Mouse (Mus musculus): Measurements from ENCODE around the gene Etnk2. TPM values are rescaled to one million over a fixed set of nuclear protein-coding genes. Genes with fewer than 3 reads are reported as not detected.

Gene Etnk2
- polyA plus RNA-seq (2014; fragmentation: Nextera tagmentation; extraction: Ambion mirVana), result 1.9 and 3.0 TPM in 2 replicates

DNA sequence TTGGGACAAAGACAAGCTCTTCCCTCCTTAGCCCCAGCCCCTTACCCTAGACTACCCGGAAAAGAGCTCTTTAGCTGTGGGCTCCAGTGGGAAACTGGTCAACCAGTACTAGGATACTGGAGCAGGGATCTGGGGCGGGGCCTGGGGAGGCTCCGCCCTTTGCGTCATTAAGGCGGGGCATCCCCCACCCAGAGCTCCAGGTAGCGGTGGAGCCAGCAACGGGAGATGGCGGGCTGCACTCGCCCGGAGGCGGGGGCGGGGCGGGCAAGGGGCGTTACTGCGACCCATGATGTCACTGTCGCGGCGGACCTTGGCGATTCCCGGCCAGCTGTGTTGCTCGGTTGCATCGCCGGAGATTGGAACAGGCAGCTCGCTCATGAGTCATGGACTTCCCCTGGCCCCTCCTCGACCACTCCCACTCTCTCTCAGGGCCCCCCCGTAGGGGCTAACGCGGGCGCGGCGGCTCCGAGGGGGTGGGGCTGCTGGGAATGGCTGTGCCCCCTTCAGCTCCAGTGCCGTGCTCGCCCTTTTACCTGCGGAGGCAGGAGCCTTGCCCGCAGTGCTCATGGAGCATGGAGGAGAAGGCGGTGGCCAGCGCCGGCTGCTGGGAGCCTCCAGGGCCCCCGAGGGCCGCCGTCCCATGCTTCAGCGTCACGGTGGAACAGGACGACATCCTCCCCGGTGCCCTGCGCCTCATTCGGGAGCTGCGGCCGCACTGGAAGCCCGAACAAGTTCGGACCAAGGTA, at the start of gene Etnk2:
Gene Etnk2, plus strand, starts transcription at position 297 of the 746 bp plus-strand sequence.
- DNase-seq (ENCODE audit: low spot score) (peak; percentile 84), ATAC-seq (ENCODE audit: insufficient read depth, low FRiP score, low TSS enrichment) (peak; percentile 69)
- Histone ChIP-seq H3K9ac (ENCODE audit: low read length) (peak within 1 kb of the TSS; percentile 66), H3K36me3 (ENCODE audit: control insufficient read depth, insufficient read depth, low read length) (no peaks in the 10 kb centered on the region), H3K27me3 (ENCODE audit: control insufficient read depth, insufficient read depth, low read length) (peaks cover 17% of the 10 kb centered on the region), H3K9me3 (ENCODE audit: control insufficient read depth, low read length) (no peaks in the 10 kb centered on the region), H3K4me2 (ENCODE audit: low read depth) (peak within 1 kb of the TSS; percentile 98), H3K4me1 (ENCODE audit: control insufficient read depth, insufficient read depth, low read length) (peaks cover 11% of the 10 kb centered on the region; the same call in 1 of the 2 replicates), H3K27ac (ENCODE audit: low read depth, low read length) (no peak within 1 kb of the TSS), H3K4me3 (ENCODE audit: low read depth, low read length) (peak within 1 kb of the TSS; percentile 65)
- whole genome bisulfite sequencing, result 1% methylated on average over 36 of the region's 52 CpGs

- 21% methylated on average over 8 of the region's 8 CpGs for WGBS
- no peaks in the 10 kb centered on the region for H3K36me3 ChIP-seq (ENCODE audit: control insufficient read depth, insufficient read depth, low read length)
- no peaks in the 10 kb centered on the region for H3K27me3 ChIP-seq (ENCODE audit: control insufficient read depth, insufficient read depth, low read length)
- ATAC-seq (ENCODE audit: insufficient read depth, low FRiP score, low TSS enrichment), result no peak
- H3K27ac ChIP-seq (ENCODE audit: low read depth, low read length), result no peak overlapping the region
- no peaks in the 10 kb centered on the region for H3K4me1 ChIP-seq (ENCODE audit: control insufficient read depth, insufficient read depth, low read length)
- H3K9ac ChIP-seq (ENCODE audit: low read length), result no peak overlapping the region
- no peak overlapping the region for H3K4me2 ChIP-seq (ENCODE audit: low read depth)
- no peak overlapping the region for H3K4me3 ChIP-seq (ENCODE audit: low read depth, low read length)
- no peaks in the 10 kb centered on the region for H3K9me3 ChIP-seq (ENCODE audit: control insufficient read depth, low read length)
- peak; percentile 72 for DNase-seq (ENCODE audit: low spot score)
Observed at GRCm38 (mm10) chr1:133314364-133314763, 49.0 kb upstream of the Etnk2 start.

GRCm38 (mm10) chr1:133315775-133316174, 47.6 kb upstream of the Etnk2 start:
- no peak overlapping the region for H3K4me2 ChIP-seq (ENCODE audit: low read depth)
- no peak for ATAC-seq (ENCODE audit: insufficient read depth, low FRiP score, low TSS enrichment)
- H3K27me3 ChIP-seq (ENCODE audit: control insufficient read depth, insufficient read depth, low read length), result no peaks in the 10 kb centered on the region
- no peak overlapping the region for H3K4me3 ChIP-seq (ENCODE audit: low read depth, low read length)
- 81% methylated on average over 6 of the region's 6 CpGs for WGBS
- no peak overlapping the region for H3K27ac ChIP-seq (ENCODE audit: low read depth, low read length)
- H3K9ac ChIP-seq (ENCODE audit: low read length), result no peak overlapping the region
- DNase-seq (ENCODE audit: low spot score), result no peak
- no peaks in the 10 kb centered on the region for H3K4me1 ChIP-seq (ENCODE audit: control insufficient read depth, insufficient read depth, low read length)
- no peaks in the 10 kb centered on the region for H3K9me3 ChIP-seq (ENCODE audit: control insufficient read depth, low read length)
- no peaks in the 10 kb centered on the region for H3K36me3 ChIP-seq (ENCODE audit: control insufficient read depth, insufficient read depth, low read length)

DNA sequence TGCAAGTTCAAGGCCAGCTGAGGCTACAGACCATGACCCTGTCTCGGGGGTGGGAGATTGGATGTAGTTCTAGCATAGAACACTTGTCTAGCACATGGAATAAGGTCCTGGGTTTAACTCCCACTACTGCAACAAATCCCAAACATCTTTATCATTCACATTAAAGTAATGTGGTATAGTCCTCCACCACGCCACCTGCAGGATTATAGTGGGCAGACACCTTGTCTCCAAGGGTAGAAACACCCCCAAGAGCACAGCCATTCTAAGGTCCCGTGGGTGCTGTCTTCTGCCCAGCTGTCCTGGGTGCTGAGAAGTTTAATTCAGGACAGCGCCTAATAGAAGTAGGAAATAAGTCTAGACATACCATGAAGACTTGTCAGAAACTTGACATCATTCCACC, 46.8 kb upstream of the Etnk2 start:
- DNase-seq (ENCODE audit: low spot score), result no peak
- ATAC-seq (ENCODE audit: insufficient read depth, low FRiP score, low TSS enrichment), result no peak
- Histone ChIP-seq H3K4me3 (ENCODE audit: low read depth, low read length) (no peak overlapping the region), H3K4me1 (ENCODE audit: control insufficient read depth, insufficient read depth, low read length) (no peaks in the 10 kb centered on the region), H3K9ac (ENCODE audit: low read length) (no peak overlapping the region), H3K36me3 (ENCODE audit: control insufficient read depth, insufficient read depth, low read length) (no peaks in the 10 kb centered on the region), H3K27me3 (ENCODE audit: control insufficient read depth, insufficient read depth, low read length) (no peaks in the 10 kb centered on the region), H3K4me2 (ENCODE audit: low read depth) (no peak overlapping the region), H3K9me3 (ENCODE audit: control insufficient read depth, low read length) (no peaks in the 10 kb centered on the region), H3K27ac (ENCODE audit: low read depth, low read length) (no peak overlapping the region)
- WGBS, result 84% methylated on average over 4 of the region's 4 CpGs

- H3K36me3 ChIP-seq (ENCODE audit: control insufficient read depth, insufficient read depth, low read length), result no peaks in the 10 kb centered on the region
Observed at GRCm38 (mm10) chr1:133317149-133317548, 46.2 kb upstream of the Etnk2 start.

GRCm38 (mm10) chr1:133321267-133321925, 42.0 kb upstream of the Etnk2 start, which contains the start of gene Kiss1:
TSS of gene Kiss1 (plus strand) at chr1:133321875.
- Histone ChIP-seq H3K4me3 (ENCODE audit: low read depth, low read length) (no peak within 1 kb of the TSS), H3K9me3 (ENCODE audit: control insufficient read depth, low read length) (no peaks in the 10 kb centered on the region), H3K36me3 (ENCODE audit: control insufficient read depth, insufficient read depth, low read length) (no peaks in the 10 kb centered on the region), H3K4me2 (ENCODE audit: low read depth) (no peak within 1 kb of the TSS), H3K27me3 (ENCODE audit: control insufficient read depth, insufficient read depth, low read length) (no peaks in the 10 kb centered on the region), H3K27ac (ENCODE audit: low read depth, low read length) (no peak within 1 kb of the TSS), H3K9ac (ENCODE audit: low read length) (no peak within 1 kb of the TSS), H3K4me1 (ENCODE audit: control insufficient read depth, insufficient read depth, low read length) (no peaks in the 10 kb centered on the region)
- no peak for DNase-seq (ENCODE audit: low spot score)
- no peak for ATAC-seq (ENCODE audit: insufficient read depth, low FRiP score, low TSS enrichment)
- 80% methylated on average over 13 of the region's 13 CpGs for WGBS

More at GRCm38 (mm10) chr1:133317149-133317548, 46.2 kb upstream of the Etnk2 start:
- ATAC-seq (ENCODE audit: insufficient read depth, low FRiP score, low TSS enrichment), result no peak
- 85% methylated on average over 1 of the region's 1 CpGs for WGBS
- H3K4me3 ChIP-seq (ENCODE audit: low read depth, low read length), result no peak overlapping the region
- H3K27ac ChIP-seq (ENCODE audit: low read depth, low read length), result no peak overlapping the region
- DNase-seq (ENCODE audit: low spot score), result no peak
- no peak overlapping the region for H3K4me2 ChIP-seq (ENCODE audit: low read depth)
- no peaks in the 10 kb centered on the region for H3K4me1 ChIP-seq (ENCODE audit: control insufficient read depth, insufficient read depth, low read length)
- no peak overlapping the region for H3K9ac ChIP-seq (ENCODE audit: low read length)
- H3K9me3 ChIP-seq (ENCODE audit: control insufficient read depth, low read length), result no peaks in the 10 kb centered on the region
- H3K27me3 ChIP-seq (ENCODE audit: control insufficient read depth, insufficient read depth, low read length), result no peaks in the 10 kb centered on the region

- Histone ChIP-seq H3K4me3 (ENCODE audit: low read depth, low read length) (no peak overlapping the region), H3K36me3 (ENCODE audit: control insufficient read depth, insufficient read depth, low read length) (no peaks in the 10 kb centered on the region), H3K27ac (ENCODE audit: low read depth, low read length) (no peak overlapping the region), H3K9ac (ENCODE audit: low read length) (no peak overlapping the region), H3K4me2 (ENCODE audit: low read depth) (no peak overlapping the region), H3K4me1 (ENCODE audit: control insufficient read depth, insufficient read depth, low read length) (no peaks in the 10 kb centered on the region), H3K9me3 (ENCODE audit: control insufficient read depth, low read length) (no peaks in the 10 kb centered on the region), H3K27me3 (ENCODE audit: control insufficient read depth, insufficient read depth, low read length) (no peaks in the 10 kb centered on the region)
- DNase-seq (ENCODE audit: low spot score) (no peak), ATAC-seq (ENCODE audit: insufficient read depth, low FRiP score, low TSS enrichment) (no peak)
- 52% methylated on average over 5 of the region's 5 CpGs for WGBS
Observed at GRCm38 (mm10) chr1:133323333-133323732, 40.0 kb upstream of the Etnk2 start.

GRCm38 (mm10) chr1:133325951-133326350, 37.4 kb upstream of the Etnk2 start:
- Histone ChIP-seq H3K9ac (ENCODE audit: low read length) (no peak overlapping the region), H3K4me3 (ENCODE audit: low read depth, low read length) (no peak overlapping the region), H3K36me3 (ENCODE audit: control insufficient read depth, insufficient read depth, low read length) (no peaks in the 10 kb centered on the region), H3K4me1 (ENCODE audit: control insufficient read depth, insufficient read depth, low read length) (peaks cover 4% of the 10 kb centered on the region; the same call in 1 of the 2 replicates), H3K27me3 (ENCODE audit: control insufficient read depth, insufficient read depth, low read length) (peaks cover 7% of the 10 kb centered on the region; the same call in 1 of the 2 replicates), H3K9me3 (ENCODE audit: control insufficient read depth, low read length) (no peaks in the 10 kb centered on the region), H3K27ac (ENCODE audit: low read depth, low read length) (no peak overlapping the region), H3K4me2 (ENCODE audit: low read depth) (no peak overlapping the region)
- WGBS, result 82% methylated on average over 8 of the region's 8 CpGs
- ATAC-seq (ENCODE audit: insufficient read depth, low FRiP score, low TSS enrichment) (no peak), DNase-seq (ENCODE audit: low spot score) (no peak)

Data from neural tube, embryonic 11.5 days (tissue).